Mouse (Mus musculus) stomach, embryonic 14.5 days (tissue): Measurements from ENCODE around the gene Zmat5. TPM values are rescaled to one million over a fixed set of nuclear protein-coding genes. Genes with fewer than 3 reads are reported as not detected.

Source experiments
- ATAC-seq: fragments of 200-750 bp; cut with Nextera tagmentation; 2 replicates; pipeline ENCODE4 v1.8.0; 2017; ENCODE audit warnings: low read depth, moderate TSS enrichment; ENCODE audit not compliant: insufficient number of reproducible peaks, insufficient read depth, low FRiP score
- H3K27ac ChIP-seq: fragments of 300-500 bp; sonication (generic); 2 replicates; pipeline ENCODE4 v1.5.1; 2014; ENCODE audit warnings: mild to moderate bottlenecking, low read length, moderate library complexity, mixed read lengths
- H3K27me3 ChIP-seq: fragments of 300-500 bp; sonication (generic); 2 replicates; pipeline ENCODE4 v1.6.1; 2014; ENCODE audit warnings: low read length, control low read depth, mixed read lengths; ENCODE audit not compliant: control insufficient read depth, insufficient read depth
- H3K36me3 ChIP-seq: fragments of 300-500 bp; sonication (generic); 2 replicates; pipeline ENCODE4 v1.6.1; 2014; ENCODE audit warnings: mild to moderate bottlenecking, control low read depth, low read length, moderate library complexity, mixed read lengths; ENCODE audit not compliant: control insufficient read depth, insufficient read depth
- H3K4me1 ChIP-seq: fragments of 300-500 bp; sonication (generic); 2 replicates; pipeline ENCODE4 v1.6.1; 2014; ENCODE audit warnings: low read length, control low read depth, mixed read lengths; ENCODE audit not compliant: control insufficient read depth, insufficient read depth
- H3K4me2 ChIP-seq: fragments of 300-500 bp; sonication (generic); replicated peaks from 2 replicates; pipeline ENCODE4 v1.6.1; 2014; ENCODE audit warnings: low read depth, low read length, control low read depth
- H3K4me3 ChIP-seq: fragments of 300-500 bp; sonication (generic); 2 replicates; pipeline ENCODE4 v1.5.1; 2014; ENCODE audit warnings: low read depth, low read length, control low read depth
- H3K9ac ChIP-seq: fragments of 300-500 bp; sonication (generic); replicated peaks from 2 replicates; pipeline ENCODE4 v1.6.1; 2014; ENCODE audit warnings: low read depth, mild to moderate bottlenecking, control low read depth, low read length, moderate library complexity, mixed read lengths
- H3K9me3 ChIP-seq: fragments of 300-500 bp; sonication (generic); 2 replicates; pipeline ENCODE4 v1.6.1; 2016; ENCODE audit warnings: low read depth, low read length, control low read depth; ENCODE audit not compliant: control insufficient read depth
- WGBS: fragments of 180-500 bp; shearing (Covaris S2); extraction: QIAGEN DNeasy Blood & Tissue Kit; methylation state at CpG from one replicate; pipeline ENCODE4 v1.1.7; 2014; 5-methylcytosine and 5-hydroxymethylcytosine counted together
- polyA plus RNA-seq: library from polyadenylated mRNA; unstranded; fragments of >200 nt; fragmentation: Nextera tagmentation; extraction: Ambion mirVana; gene quantifications from 2 replicates; pipeline ENCODE4 v1.2.1, GENCODE M21; 2014

Gene Zmat5
- polyA plus RNA-seq, 1 experiment from 2014 or later: 67.3 TPM

DNA sequence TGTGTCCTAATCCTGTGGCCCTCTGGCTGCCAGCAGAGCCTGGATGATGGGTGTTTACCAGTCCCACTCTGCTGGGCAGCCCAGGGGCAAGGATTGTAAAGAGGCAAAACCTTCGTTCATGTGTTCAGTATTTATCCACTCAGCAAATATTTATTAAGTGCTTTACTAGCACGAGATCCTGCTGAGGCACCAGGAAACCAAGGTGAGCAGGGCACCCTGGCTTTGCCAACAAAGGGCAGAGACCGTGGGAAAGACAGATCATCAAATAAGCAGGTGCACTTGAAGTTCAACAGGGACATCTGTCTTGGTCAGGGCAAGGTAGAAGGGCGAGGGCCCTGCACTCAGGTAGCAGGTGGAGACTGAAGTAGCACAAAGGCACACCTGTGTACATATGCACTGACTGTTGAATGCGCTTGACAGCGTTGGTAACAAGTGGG lies 29.3 kb upstream of the Zmat5 start:
- ATAC-seq: peak; percentile 84
- H3K9ac ChIP-seq: no peak overlapping the region
- WGBS: 53% methylated on average over 6 of the region's 6 CpGs
- H3K36me3 ChIP-seq: peaks cover 20% of the 10 kb centered on the region
- H3K4me2 ChIP-seq: no peak overlapping the region
- H3K4me1 ChIP-seq: no peaks in the 10 kb centered on the region
- peak overlapping the region; percentile 72; the same call in 1 of the 2 replicates for H3K27ac ChIP-seq
- H3K4me3 ChIP-seq: no peak overlapping the region
- no peaks in the 10 kb centered on the region for H3K9me3 ChIP-seq
- H3K27me3 ChIP-seq: no peaks in the 10 kb centered on the region

DNA sequence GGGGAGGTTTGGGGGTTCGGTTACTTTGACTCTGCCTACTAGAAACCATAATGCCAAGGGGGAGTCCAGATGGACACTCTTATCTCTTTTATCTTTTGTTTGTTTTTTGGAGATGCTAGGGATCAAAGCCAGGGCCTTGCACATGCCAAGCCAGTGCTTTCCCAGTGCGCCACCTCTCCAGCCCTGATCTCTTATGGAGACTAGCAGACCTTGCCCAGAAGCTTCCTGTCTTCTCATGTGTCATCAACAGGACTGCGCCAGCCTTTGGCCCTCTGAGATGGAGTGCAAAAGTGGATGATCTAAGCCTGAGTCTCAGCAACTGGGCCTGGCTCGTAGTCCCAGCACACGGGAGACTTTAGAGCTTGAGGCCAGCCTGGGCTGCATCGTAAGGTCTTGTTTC lies 28.8 kb upstream of the Zmat5 start:
- H3K27ac ChIP-seq: peak overlapping the region; percentile 61; the same call in 1 of the 2 replicates
- H3K9ac ChIP-seq: no peak overlapping the region
- H3K4me3 ChIP-seq: no peak overlapping the region
- WGBS: 80% methylated on average over 6 of the region's 6 CpGs
- no peaks in the 10 kb centered on the region for H3K27me3 ChIP-seq
- H3K4me2 ChIP-seq: no peak overlapping the region
- H3K36me3 ChIP-seq: peaks cover 21% of the 10 kb centered on the region
- no peak for ATAC-seq
- H3K9me3 ChIP-seq: no peaks in the 10 kb centered on the region
- no peaks in the 10 kb centered on the region for H3K4me1 ChIP-seq

DNA sequence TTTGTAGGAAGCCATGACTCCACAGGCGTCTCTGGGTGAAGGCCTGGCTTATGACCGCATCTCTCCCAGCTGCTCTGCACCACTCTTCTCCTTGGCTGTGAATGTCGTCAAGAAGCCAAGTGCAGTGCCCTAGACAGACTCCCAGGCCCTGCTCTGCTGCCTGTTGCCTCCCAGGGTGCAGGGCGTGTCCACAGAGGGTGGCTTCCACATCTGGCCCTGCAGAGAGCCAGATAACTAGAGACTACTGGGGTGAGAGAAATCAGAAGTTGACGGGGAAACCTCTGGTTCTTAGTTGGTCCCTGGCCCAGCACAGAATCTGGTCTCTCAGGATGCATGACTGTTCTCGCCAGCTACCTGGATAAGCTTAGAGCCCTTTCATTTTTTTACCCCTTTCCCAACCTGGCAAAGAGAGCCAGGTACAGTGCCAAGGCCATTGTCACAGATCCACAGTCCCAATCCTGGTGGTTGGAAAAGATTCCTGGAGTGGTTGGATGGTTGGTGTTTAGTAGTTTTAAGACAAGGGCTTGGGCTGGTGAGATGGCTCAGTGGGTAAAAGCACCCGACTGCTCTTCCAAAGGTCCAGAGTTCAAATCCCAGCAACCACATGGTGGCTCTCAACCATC lies 27.1 kb upstream of the Zmat5 start:
- Histone ChIP-seq H3K36me3 (peaks cover 25% of the 10 kb centered on the region), H3K9ac (no peak overlapping the region), H3K4me2 (no peak overlapping the region), H3K27me3 (no peaks in the 10 kb centered on the region), H3K9me3 (no peaks in the 10 kb centered on the region), H3K27ac (no peak overlapping the region), H3K4me3 (no peak overlapping the region), H3K4me1 (no peaks in the 10 kb centered on the region)
- ATAC-seq: peak; percentile 30; the same call in 1 of the 2 replicates
- 83% methylated on average over 7 of the region's 7 CpGs for WGBS

DNA sequence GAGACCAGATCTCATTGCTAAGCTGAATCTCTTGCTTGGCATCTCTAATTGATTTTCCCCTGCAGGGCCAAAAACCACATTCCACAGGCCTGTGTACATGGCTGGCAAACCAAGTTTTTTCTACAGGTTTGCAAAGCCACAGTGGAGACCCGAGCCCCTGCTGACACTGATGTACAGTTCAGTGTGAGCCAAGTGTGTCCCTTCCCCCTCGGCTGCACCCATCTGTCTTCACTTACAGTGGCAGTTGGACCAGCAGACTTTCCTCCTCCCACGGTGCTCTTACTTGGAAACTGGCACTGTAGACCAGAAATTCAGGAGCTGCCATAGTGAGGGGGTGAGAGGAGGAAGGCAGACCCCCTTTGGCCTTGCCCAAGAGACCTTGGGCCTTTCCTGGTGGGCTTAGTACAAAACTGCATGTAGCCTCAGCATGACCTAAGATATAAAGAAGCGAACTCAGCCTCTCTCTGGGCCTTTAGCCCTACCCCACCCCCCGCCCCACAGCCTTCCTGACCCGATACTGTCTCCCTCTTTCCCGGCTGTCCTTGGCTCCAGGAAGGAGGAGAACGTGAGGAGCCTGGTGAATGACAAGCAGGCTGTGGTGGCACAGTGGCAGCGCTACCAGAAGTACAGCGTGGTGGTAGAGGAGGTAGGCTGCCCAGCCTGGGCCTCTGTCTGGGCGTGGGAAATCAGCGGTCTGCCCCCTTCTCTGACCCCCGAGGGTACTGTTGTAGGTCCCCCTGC lies 25.6 kb upstream of the Zmat5 start:
- 70% methylated on average over 13 of the region's 13 CpGs for WGBS
- H3K36me3 ChIP-seq: peaks cover 22% of the 10 kb centered on the region

DNA sequence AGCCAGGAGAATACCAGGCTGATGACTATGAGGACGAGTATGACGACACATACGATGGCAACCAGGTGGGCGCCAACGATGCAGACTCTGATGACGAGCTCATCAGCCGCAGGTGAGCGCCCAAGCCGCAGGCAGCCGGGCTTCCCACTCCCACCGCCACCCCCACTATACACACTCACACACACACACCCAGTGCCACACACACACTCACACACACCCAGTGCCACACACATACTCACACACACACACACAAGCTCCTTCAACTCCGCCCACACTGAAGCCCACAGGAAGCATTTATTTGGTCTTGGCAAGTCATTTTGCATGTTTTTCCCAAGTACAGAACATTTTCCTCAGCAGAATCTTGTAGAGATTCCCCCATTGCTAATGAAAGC lies 25.0 kb upstream of the Zmat5 start:
- peaks cover 22% of the 10 kb centered on the region for H3K36me3 ChIP-seq
- no peak overlapping the region for H3K27ac ChIP-seq
- no peak overlapping the region for H3K4me2 ChIP-seq
- ATAC-seq: no peak
- no peak overlapping the region for H3K9ac ChIP-seq
- H3K4me3 ChIP-seq: no peak overlapping the region
- no peaks in the 10 kb centered on the region for H3K4me1 ChIP-seq
- 92% methylated on average over 12 of the region's 12 CpGs for WGBS
- H3K9me3 ChIP-seq: no peaks in the 10 kb centered on the region
- no peaks in the 10 kb centered on the region for H3K27me3 ChIP-seq

More for the DNA sequence above, 25.6 kb upstream of the Zmat5 start:
- ATAC-seq: no peak
- Histone ChIP-seq H3K4me3 (no peak overlapping the region), H3K9ac (no peak overlapping the region), H3K4me2 (no peak overlapping the region), H3K27ac (no peak overlapping the region), H3K9me3 (no peaks in the 10 kb centered on the region), H3K27me3 (no peaks in the 10 kb centered on the region), H3K4me1 (no peaks in the 10 kb centered on the region)

DNA sequence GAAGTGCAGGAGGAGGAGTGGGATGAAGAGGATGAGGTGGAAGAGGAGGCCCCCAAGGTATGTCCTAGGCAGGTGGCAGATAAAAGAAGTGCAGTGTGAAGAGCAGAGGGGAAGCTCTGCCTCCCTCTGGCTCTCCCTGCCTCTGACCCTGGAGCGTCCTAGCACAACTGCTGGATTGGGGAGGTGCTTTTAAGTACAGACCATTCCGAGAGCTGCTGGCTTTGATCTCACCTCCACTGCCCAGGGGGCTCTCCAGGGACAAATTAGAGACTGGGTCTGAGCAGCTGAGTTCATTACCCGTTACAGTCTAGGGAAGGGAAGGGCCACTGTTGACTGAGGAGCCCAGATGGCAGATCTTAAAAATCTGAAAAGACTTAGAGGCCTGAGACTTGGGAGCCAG lies 24.4 kb upstream of the Zmat5 start:
- Histone ChIP-seq H3K4me2 (no peak overlapping the region), H3K9ac (no peak overlapping the region), H3K4me1 (no peaks in the 10 kb centered on the region), H3K27me3 (no peaks in the 10 kb centered on the region), H3K27ac (no peak overlapping the region), H3K36me3 (peaks cover 22% of the 10 kb centered on the region), H3K4me3 (no peak overlapping the region), H3K9me3 (no peaks in the 10 kb centered on the region)
- 50% methylated on average over 3 of the region's 3 CpGs for WGBS
- ATAC-seq: no peak

DNA sequence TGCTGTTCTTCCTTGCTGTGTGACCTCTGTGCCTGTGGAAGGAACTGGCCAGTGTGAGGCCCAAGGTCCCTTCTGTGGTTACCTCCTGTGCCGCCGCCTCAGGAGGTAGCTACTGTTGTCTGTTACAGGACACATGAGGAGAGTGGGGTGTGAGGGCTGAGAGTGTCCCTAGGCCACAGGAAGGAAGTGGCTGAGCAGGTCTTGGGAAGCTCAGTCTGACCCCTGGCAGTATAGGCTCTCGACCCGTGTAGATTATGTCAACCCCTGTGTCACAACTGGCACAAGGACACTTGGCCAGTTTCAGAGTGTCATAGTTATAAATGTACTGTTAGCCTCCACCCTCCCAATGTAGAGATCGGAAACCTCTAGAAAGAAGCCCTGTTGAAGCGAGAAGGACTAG lies 21.0 kb upstream of the Zmat5 start:
- Histone ChIP-seq H3K4me1 (no peaks in the 10 kb centered on the region), H3K4me3 (no peak overlapping the region), H3K9ac (no peak overlapping the region), H3K4me2 (no peak overlapping the region), H3K27ac (no peak overlapping the region), H3K27me3 (no peaks in the 10 kb centered on the region), H3K9me3 (no peaks in the 10 kb centered on the region), H3K36me3 (peaks cover 22% of the 10 kb centered on the region)
- ATAC-seq: no peak
- WGBS: 87% methylated on average over 6 of the region's 6 CpGs

DNA sequence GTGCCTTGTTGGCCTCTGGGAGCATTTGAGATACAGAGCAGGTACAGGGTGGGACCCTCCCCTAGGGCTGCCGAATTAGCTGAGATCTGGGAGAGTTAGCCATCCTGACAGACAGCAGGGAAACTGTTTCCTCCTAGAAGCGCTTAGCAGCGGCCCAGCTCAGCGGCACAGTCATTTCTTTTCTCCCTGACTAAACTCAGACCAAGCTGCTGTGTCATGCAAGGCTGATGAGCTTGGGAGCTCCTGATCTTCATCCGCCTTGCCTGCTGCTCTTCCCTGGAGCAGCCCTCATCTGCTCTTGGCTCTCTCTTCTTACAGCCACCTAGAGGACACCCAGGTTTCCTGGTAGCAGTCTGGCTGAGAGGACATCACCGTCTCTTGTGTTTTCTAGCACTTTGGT lies 20.3 kb upstream of the Zmat5 start:
- Histone ChIP-seq H3K9ac (no peak overlapping the region), H3K27ac (no peak overlapping the region), H3K4me1 (no peaks in the 10 kb centered on the region), H3K4me2 (no peak overlapping the region), H3K27me3 (no peaks in the 10 kb centered on the region), H3K36me3 (peaks cover 22% of the 10 kb centered on the region), H3K4me3 (no peak overlapping the region), H3K9me3 (no peaks in the 10 kb centered on the region)
- 43% methylated on average over 6 of the region's 6 CpGs for WGBS
- no peak for ATAC-seq
